Comparison of ENCODE assay signal across 25 mouse cellular contexts in the genomic region with DNA sequence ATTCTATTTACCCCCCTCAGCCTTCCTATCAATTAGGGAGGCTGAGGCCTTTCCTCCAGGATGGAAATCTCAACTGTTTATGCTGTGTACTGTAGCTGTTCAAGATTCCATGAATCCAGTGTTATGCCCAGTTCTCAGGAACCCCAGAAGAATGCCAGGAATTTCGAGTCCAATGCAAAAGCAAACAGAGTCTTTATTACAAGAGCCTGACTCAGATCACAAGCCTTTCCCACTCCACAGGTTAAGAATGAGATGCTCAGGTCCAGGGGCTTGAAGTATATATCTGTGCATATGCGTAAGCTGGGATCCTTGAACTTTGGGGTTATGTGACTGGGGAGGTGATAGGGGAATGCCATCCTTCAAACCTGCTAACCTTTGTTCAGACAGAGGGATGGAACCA.
DNase-seq lines count a peak whose midpoint lies in the region; ATAC-seq and TF ChIP-seq lines count a peak whose summit lies in the region.
"Had no signal": no experiment of that assay in that cellular context is flagged by ENCODE, and none has a peak within 500 bp of the region (broad histone marks: within the 10 kb centered on the region; RNA-seq: fewer than 3 reads in every experiment).

No protein-coding gene starts in this region.

- TF ChIP-seq CTCF in lung, embryonic 14.5 days (IDR thresholded peaks at IDR 0.05; ENCODE audit: low read depth) = no peak
- TF ChIP-seq CTCF in lung, postnatal 0 days (IDR thresholded peaks at IDR 0.05) = no peak

- no peaks in the 10 kb centered on the region for H3K4me1 ChIP-seq in lung, embryonic 14.5 days (ENCODE audit: insufficient read depth)
- H3K4me1 ChIP-seq in lung, postnatal 0 days (ENCODE audit: insufficient read depth, low read depth, low read length) = no peaks in the 10 kb centered on the region
- H3K4me1 ChIP-seq in hindbrain, embryonic 12.5 days = no peaks in the 10 kb centered on the region
- H3K4me1 ChIP-seq: embryonic facial prominence, embryonic 12.5 days; embryonic facial prominence, embryonic 15.5 days; heart, embryonic 12.5 days; heart, embryonic 15.5 days; hindbrain, embryonic 15.5 days had no signal

- ATAC-seq in lung, embryonic 14.5 days (ENCODE audit: insufficient read depth) = peak; percentile 69
- peak; percentile 94 for ATAC-seq in lung, postnatal 0 days
- ATAC-seq in hindbrain, embryonic 12.5 days (ENCODE audit: low FRiP score) = no peak
- ATAC-seq: forebrain, embryonic 14.5 days; forebrain, postnatal 0 days had no signal

- peak; percentile 74 for TF ChIP-seq EP300 in lung, postnatal 0 days (IDR thresholded peaks at IDR 0.05)

- DNase-seq in lung, adult 18-20 months = peak; percentile 2 to 8
- no peak for DNase-seq in lung, postnatal 14 days
- peak; percentile 3 for DNase-seq in lung, embryonic 14.5 days
- peak; percentile 58 for DNase-seq in lung, postnatal 0 days (ENCODE audit: low spot score)
- DNase-seq in lung, postnatal 36 days = peak; percentile 28
- DNase-seq in adrenal gland, adult (ENCODE audit: inconsistent age in 2 of 2, low spot score in 1 of 2) = no peak
- no peak for DNase-seq in cerebellum, postnatal 14 days
- DNase-seq: adrenal gland, adult 8-10 months; adrenal gland, postnatal 25 days; cerebellum, adult 18-20 months; cerebellum, adult 9-10 months; cerebellum, postnatal 25 days; forebrain, postnatal 0 days; gastrocnemius, adult 2 months; gastrocnemius, postnatal 14 days; heart, adult 18-20 months; heart, postnatal 14 days; heart, postnatal 4 days had no signal

- 42% methylated on average over 2 of the region's 2 CpGs for WGBS in lung, embryonic 14.5 days
- WGBS in lung, postnatal 0 days = 38% methylated on average over 2 of the region's 2 CpGs
- 82% methylated on average over 2 of the region's 2 CpGs for WGBS in hindbrain, embryonic 12.5 days

- no peaks in the 10 kb centered on the region for H3K27me3 ChIP-seq in lung, embryonic 14.5 days (ENCODE audit: insufficient read depth, low read length)
- no peaks in the 10 kb centered on the region for H3K27me3 ChIP-seq in lung, postnatal 0 days (replicated peaks; ENCODE audit: insufficient read depth, low read length)
- no peaks in the 10 kb centered on the region for H3K27me3 ChIP-seq in hindbrain, embryonic 12.5 days
- H3K27me3 ChIP-seq: embryonic facial prominence, embryonic 12.5 days; embryonic facial prominence, embryonic 15.5 days; heart, embryonic 12.5 days; heart, embryonic 15.5 days; hindbrain, embryonic 15.5 days had no signal

- H3K27ac ChIP-seq in lung, embryonic 14.5 days (ENCODE audit: low read depth) = no peak overlapping the region
- H3K27ac ChIP-seq in lung, postnatal 0 days (ENCODE audit: low read length) = no peak overlapping the region
- no peak overlapping the region for H3K27ac ChIP-seq in hindbrain, embryonic 12.5 days
- H3K27ac ChIP-seq: embryonic facial prominence, embryonic 12.5 days; embryonic facial prominence, embryonic 15.5 days; gastrocnemius, adult 2 months; heart, embryonic 15.5 days; hindbrain, embryonic 15.5 days had no signal

- H3K9me3 ChIP-seq in lung, embryonic 14.5 days (ENCODE audit: low read depth, low read length) = no peaks in the 10 kb centered on the region
- H3K9me3 ChIP-seq in lung, postnatal 0 days (ENCODE audit: low read length) = no peaks in the 10 kb centered on the region
- no peaks in the 10 kb centered on the region for H3K9me3 ChIP-seq in hindbrain, embryonic 12.5 days (replicated peaks)
- H3K9me3 ChIP-seq: embryonic facial prominence, embryonic 12.5 days; embryonic facial prominence, embryonic 15.5 days; heart, embryonic 15.5 days; hindbrain, embryonic 15.5 days had no signal

- no peak overlapping the region for H3K9ac ChIP-seq in lung, embryonic 14.5 days
- H3K9ac ChIP-seq in lung, postnatal 0 days (replicated peaks; ENCODE audit: low read depth) = no peak overlapping the region
- H3K9ac ChIP-seq in hindbrain, embryonic 12.5 days = no peak overlapping the region
- H3K9ac ChIP-seq: embryonic facial prominence, embryonic 12.5 days; embryonic facial prominence, embryonic 15.5 days; forebrain, postnatal 0 days; heart, embryonic 12.5 days; heart, embryonic 15.5 days; hindbrain, embryonic 15.5 days had no signal

- H3K36me3 ChIP-seq in lung, embryonic 14.5 days (ENCODE audit: insufficient read depth) = no peaks in the 10 kb centered on the region
- no peaks in the 10 kb centered on the region for H3K36me3 ChIP-seq in lung, postnatal 0 days (ENCODE audit: insufficient read depth, low read length)
- no peaks in the 10 kb centered on the region for H3K36me3 ChIP-seq in hindbrain, embryonic 12.5 days
- H3K36me3 ChIP-seq: embryonic facial prominence, embryonic 12.5 days; embryonic facial prominence, embryonic 15.5 days; heart, embryonic 12.5 days; heart, embryonic 15.5 days; hindbrain, embryonic 15.5 days had no signal

- H3K4me2 ChIP-seq in lung, embryonic 14.5 days = no peak overlapping the region
- H3K4me2 ChIP-seq in lung, postnatal 0 days (replicated peaks; ENCODE audit: low read depth, low read length) = no peak overlapping the region
- H3K4me2 ChIP-seq in hindbrain, embryonic 12.5 days (replicated peaks) = no peak overlapping the region
- H3K4me2 ChIP-seq: embryonic facial prominence, embryonic 12.5 days; embryonic facial prominence, embryonic 15.5 days; heart, embryonic 12.5 days; heart, embryonic 15.5 days; hindbrain, embryonic 15.5 days had no signal

- no peak overlapping the region for H3K4me3 ChIP-seq in lung, embryonic 14.5 days (ENCODE audit: low read depth, low read length)
- no peak overlapping the region for H3K4me3 ChIP-seq in lung, postnatal 0 days (ENCODE audit: low read depth, low read length)
- H3K4me3 ChIP-seq in hindbrain, embryonic 12.5 days = no peak overlapping the region
- H3K4me3 ChIP-seq: embryonic facial prominence, embryonic 12.5 days; embryonic facial prominence, embryonic 15.5 days; gastrocnemius, adult 2 months; heart, embryonic 12.5 days; heart, embryonic 15.5 days; hindbrain, embryonic 15.5 days had no signal

Comparison
In these comparisons a context has a peak if more than half of its experiments do, and no peak if none do; other contexts are left out.
1. DNase-seq: peak in lung, adult 18-20 months (2 of 2), lung, embryonic 14.5 days (single experiment), lung, postnatal 0 days (single experiment) and lung, postnatal 36 days (single experiment); none in lung, postnatal 14 days (single experiment), adrenal gland, adult (0 of 2) and cerebellum, postnatal 14 days (0 of 2).